Mouse (Mus musculus): ENCODE results near the gene Traf4.
A peak's percentile ranks its signal among the peaks of the same experiment; 100 is the strongest.

Traf4 gene

DNA sequence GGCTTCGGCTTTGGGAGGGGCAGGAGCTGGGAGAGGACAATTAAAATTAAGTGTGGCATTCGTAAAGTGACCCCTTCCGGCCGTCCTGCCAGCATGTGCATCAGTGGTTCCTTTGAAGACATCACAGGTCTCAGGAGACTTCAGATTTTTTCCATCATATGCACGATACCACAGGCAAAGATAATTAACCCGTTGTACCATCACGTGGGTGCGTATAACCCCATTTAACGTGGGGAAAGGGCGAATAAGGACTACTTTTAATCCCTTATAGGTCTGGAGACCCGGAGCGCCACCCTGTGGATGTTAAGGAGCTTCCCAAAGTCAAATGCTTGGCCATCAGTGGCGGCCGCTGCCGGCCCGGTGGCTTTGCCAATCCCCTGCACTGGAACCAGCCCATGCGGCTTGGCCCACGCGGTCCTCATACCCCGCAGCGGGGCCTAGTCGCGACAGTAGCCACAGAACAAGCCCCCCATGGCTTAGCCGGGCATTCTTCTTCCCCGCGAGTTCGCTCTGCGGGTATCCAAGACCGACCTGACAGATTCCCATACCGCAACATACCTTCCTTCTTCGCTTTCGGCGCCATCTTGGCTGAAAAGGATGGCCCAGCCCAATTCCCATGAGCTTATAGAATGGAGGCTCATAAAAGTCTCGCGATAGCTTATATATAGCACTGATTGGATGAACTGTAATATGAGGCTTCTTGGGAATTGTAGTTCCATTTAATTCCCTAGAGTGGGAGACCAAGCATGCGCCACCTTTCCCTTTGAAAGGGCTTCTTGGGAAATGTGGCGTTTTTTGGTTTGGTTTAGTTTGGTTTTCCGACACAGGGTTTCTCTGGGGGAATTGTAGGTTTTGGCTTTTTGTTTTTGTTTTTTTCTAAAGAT is 17.8 kb upstream of the Traf4 start, which contains the start of gene Rpl23a:
Gene Rpl23a (minus strand): TSS at position 624 of the 884 bp plus-strand sequence.
- DNase-seq (ENCODE audit: low spot score): peak; percentile 95

DNA sequence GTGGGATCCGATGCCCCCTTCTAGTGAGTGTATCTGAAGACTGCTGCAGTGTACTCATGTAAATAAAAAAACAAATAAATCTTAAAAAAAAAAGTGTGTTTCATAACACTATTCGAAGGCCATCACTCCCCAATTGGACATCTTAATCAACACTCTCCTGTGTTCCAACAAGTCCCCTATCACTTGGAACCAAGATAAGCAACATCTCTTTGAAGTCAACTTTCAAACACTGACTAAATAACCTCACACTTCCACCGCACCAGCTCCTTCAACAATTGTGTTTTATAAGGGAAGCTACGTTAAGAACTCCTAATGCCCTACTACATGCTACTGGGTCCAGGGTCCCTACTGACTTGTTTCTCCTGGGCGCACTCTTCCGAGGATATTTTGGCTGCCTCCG is 17.1 kb upstream of the Traf4 start:
- DNase-seq (ENCODE audit: low spot score): no peak

DNA sequence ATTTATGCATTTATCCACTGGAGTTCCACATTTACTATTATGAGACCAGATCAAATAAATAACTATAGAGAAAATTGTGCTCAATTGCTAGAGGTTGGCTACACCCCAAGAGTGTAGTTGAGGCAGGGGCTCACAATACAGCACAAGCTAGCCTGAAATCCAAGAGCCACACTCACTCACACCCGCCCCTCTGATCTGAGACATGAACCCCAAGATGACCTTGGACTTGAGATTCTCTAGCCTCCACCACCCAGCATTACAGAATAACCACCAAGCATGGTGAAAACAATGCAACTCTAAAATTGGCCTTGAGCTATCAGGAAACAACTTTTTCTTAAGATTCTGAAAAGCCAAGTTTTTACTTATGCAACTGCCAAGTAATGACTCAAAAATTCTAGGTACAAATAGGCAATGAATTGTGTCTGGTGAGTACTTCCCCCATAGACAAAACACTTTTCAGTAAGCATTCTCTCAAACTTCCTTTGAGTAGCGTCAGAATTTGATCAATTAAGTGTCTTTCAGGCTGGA is 16.5 kb upstream of the Traf4 start:
- no peak for DNase-seq (ENCODE audit: low spot score)

DNA sequence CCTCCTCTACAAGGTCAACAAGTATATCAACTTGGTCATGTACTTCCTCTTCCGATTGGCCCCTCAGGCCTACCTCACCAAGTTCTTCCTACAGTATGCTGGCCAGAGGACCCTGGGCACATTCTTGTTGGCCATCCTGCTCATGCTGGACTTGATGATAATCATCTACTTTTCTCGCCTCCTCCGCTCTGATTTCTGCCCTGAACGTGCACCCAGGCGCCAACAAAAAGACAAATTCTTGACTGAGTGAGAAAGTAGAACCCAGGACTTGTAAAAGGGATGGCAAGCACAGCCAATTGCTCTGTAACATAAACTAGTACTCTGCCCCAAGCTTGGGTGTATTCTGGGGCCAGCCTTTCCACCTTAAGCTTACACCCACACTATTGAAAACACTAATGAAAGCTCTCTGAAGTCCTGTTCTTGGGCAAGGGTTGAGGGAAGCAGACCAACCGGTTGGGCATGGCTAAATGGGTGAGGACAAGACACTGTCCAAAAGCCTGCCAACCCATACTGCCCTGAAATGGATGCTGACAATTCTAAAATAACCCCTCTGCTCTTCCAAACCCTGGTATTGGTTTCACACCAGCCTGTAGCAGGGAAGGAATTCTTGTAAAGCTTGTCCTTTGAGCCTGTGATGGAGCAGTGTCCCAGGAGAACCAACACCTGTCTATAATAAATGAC is 14.8 kb upstream of the Traf4 start:
- DNase-seq (ENCODE audit: low spot score): no peak

DNA sequence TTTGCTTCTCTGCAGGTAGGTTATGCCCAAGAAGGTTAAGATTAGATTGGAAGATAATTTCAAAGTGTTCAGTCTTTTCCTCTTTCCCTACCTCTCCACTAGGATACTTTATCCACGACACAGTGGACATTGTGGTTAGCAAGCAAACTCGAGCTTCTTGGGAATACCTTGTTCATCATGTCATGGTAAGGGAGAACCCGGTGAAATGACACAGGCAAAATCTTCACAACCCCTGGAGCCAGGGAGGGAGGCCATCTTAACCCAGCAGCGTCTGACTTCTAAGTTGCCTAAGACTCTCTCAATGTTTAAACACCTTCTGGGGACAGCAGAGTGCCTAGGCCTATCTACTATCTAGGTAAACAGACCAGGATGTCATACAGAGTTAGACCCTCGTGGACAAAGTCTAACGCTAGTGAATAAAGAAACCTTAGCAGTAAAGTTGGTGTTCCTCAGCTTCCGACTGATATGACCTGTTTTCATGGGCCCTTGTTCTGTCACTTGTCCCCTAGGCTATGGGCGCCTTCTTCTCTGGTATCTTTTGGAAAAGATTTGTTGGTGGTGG is 14.1 kb upstream of the Traf4 start:
- peak; percentile 43 for DNase-seq (ENCODE audit: low spot score)

DNA sequence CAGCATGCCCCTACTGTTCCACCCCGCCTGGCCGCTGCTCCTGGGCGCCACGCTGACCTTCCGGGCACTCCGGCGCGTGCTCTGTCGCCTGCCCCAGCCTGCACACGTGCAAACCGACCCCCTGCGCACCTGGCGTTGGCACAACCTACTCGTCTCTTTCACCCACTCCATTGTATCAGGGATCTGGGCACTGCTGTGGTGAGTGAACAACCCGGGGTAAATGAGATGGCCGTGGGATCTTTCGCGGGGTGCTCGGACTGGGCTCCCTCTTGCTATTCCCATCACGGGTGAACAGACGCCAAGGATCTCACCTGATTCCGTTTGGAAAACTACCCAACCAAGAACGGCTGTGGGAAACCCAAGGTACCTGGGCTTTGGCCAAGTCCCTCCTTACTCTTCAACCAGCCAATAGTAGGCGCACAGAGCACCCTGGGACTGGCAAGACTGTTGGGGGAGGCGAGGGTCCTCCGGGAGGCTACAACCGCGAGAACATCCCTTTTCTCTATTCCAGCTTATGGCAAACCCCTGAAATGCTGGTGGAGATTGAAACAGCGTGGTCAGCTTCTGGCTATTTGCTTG is 13.6 kb upstream of the Traf4 start:
- DNase-seq (ENCODE audit: low spot score): peak; percentile 72

DNA sequence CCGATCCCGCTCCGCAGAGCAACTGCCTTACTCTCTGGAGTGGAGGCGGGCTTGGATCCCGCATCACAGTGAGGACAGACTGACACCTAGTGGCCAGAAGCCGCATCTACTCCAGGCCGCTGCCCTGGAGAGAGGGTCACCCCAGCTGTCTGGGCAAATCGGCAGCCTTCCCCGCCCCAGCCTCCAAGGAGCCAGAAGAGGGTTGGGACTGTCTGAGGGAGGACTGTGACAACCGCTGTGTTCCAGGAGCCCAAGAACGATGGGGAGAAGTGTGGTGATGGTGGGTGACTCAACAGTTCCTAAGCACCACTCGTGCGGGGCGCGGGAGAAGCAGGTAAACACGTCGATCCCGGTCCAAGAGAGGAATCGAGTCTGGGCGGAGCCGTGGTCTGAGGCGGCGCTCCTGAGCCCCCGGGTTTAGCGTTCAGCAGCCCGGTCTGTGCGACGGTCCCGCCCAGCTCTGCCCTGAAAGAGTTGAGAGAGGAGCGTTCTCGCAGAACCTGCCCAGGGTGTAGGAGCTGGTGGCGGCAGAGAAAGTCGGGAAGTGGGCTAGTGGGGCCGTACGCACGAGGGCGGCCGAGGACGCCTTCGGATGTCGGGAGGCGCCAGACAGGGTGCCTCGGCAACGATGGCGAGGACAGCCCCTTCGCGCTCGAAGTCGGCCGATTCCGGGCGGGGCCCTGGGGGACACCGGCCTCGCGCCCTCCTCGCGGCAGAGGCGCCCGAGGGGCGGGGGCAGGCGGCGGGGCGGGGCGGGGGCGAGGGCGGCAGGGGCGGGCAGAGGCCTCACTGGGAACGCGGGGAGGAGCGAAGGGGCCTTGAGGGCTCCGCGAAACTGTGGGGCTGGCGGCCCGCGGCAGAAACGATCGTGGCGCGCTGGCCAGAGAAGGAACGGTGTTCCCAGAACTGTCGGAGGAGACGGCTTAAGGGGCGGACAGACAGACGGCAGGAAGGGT is 12.8 kb upstream of the Traf4 start:
- DNase-seq (ENCODE audit: low spot score): peak; percentile 98

DNA sequence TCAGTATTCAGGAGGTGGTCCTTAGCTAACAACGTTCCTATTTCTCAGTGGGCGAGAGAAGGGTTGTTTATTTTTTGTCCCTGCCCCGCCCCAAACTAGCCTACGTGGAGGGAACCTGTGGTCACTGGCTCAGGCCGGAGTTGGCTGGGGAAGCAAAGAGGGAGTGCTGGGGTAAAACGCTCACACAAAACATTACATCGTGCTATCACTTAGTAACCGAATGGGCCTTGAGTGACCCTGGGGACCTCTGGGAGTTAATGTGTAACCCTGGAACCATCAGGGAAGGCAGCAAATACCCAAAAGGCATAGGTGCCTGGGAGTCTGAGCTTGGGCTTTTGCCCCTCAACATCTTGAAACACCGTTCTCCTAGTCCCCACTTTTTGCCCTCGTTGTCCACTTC is 12.0 kb upstream of the Traf4 start:
- DNase-seq (ENCODE audit: low spot score): peak; percentile 59

DNA sequence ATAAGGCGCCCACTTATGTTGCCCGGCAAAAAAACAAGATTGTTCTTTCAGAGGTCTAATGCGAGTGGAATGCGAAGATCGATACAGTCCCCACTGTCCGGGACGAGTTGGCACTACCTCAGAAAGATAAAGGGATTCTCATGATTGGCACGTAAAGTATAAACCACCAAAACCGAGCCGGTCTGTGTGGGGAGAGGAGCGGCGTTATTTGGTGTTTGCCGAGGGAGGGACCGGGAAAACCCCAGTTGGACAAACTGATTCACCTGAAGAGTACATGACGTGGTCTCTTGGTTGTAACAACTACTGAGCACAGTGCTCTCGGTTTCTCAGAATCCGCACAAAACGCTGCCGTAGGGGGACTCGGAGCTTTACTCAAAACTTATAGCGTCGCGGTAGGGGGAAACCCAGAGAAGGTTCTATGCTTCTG is 11.5 kb upstream of the Traf4 start:
- no peak for DNase-seq (ENCODE audit: low spot score)

DNA sequence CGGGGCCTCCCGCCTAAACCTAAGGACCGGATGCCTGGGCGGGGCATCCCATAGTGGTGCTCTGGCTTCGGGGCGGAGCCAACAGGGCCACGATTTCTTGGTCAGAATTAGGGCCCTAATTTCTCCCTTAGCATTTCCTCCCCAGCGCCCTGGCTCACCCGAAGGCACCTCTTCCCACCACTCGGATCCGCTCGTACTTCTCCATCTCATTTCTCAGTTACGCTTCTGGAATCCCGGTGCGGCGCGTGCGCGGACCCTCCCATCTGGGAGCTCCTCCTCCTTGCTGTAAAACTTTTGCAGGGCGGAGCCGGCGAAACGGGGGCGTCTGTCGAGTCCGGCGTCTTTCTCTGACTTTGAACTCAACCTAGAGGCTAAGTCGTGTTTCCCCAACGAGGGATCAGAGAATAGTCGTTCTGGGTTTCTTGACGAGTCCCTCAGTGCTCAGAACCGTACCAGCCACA is 11.0 kb upstream of the Traf4 start, which contains the start of the genes Nek8 and Tlcd1:
Gene Nek8 (minus strand): TSS at position 274 of the 461 bp plus-strand sequence.
Gene Tlcd1 (plus strand): TSS at position 310 of the 461 bp plus-strand sequence.
- DNase-seq (ENCODE audit: low spot score): peak; percentile 95

DNA sequence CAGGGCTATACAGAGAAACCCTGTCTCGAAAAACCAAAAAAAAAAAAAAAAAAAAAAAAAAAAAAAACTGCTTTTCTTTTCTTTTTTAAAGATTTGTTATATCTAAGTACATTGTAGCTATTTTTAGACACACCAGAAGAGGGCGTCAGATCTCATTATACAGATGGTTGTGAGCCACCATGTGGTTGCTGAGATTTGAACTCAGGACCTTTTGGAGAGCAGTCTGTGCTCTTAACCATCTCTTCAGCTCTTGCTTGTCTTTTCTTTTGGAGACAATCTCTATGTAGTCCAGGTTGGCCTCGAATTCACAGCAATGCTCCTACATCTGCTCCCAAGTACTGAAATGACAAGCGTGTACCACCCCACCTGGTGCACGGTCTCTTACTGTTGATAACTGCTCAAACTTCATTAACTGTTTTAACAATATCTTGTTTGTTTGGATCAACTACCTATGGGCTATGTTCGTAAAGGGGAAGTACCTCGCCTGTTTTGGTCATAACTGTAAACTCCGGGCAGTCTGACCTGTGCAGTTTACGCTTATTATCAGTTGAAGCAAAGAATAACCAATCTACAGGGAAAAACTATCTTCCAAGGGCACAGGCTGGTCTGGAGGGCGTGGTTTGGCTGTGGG is 10.5 kb upstream of the Traf4 start:
- no peak for DNase-seq (ENCODE audit: low spot score)

DNA sequence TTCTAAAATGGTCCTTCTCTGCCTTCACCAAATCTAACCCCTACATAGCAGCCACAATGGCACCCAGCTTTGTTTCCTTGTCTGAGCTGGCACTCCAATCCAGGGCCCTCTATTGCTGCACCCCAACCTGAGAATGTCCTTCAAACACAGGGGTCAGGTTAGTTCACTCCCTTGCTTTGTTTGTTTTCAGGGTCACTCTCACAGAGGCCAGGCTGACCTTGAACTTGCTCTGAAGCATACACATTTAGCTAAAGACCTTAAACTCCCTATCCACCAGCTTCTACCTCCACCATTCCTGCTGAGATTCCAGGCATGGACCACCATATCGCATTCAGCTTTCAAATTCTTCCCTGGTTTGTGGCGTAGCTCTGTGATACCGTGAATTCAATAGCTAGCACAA is 9.1 kb upstream of the Traf4 start:
- DNase-seq (ENCODE audit: low spot score): no peak

DNA sequence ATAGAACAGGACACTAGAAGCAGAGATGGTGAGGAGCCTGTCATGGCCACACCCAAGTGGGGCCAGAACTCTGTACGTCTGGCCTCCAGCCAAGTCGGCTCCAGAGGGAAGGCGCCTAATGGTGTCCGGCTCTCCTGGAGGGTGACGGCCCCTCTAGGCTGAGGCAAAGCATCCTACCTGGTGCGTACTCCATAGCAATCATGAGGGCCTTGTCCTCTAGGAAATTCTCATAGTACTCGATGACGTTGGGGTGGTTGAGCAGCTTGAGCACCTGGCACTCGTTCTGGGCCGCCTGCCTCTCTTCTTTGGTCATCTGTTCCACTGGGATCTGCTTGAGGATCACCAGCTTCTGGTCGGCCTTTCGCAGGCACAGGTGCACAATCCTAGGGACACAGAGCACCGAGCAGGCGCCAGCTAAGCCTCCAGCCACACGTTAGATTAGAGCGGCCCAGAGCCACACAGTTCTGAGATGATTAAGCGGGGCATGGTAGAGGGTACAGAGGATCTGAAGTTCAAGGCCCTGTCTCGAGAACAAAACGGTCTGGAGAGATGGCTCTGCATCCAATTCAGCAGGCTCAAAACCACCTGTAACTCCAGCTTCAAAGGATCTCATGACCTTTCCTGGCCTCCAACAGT is 7.5 kb upstream of the Traf4 start:
- DNase-seq (ENCODE audit: low spot score): no peak

DNA sequence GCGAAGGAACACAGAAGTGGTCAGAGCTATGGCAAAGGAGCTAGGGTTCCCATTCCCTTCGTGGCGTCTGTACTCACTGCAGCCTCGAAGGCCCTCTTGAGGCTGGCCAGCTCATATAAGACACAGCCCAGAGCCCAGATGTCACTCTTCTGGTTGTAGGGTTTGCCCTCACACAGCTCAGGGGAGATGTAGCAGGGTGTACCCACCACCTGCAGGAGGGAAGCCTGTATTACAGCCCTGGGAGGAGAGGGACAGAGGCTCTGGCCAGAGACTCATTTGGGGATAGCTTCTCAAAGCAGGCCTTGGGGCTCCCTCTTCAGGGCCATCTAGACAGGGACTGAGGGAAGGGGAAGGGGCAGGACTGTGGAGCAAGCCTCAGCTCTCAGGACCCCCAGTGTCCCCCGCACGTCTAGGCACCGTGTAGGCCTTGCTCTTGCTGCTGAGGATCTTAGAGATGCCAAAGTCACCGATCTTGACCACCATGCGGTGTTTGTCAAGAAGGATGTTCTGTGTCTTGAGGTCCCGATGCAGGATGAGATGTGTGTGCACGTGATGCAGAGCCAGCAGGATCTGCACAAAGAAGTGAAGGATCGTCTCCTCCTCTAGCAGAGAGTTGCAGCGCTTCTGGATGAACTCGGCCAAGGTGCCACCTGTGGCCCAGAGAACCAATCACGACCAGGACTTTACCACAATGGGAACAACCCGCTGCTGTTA is 6.8 kb upstream of the Traf4 start:
- DNase-seq (ENCODE audit: low spot score): no peak

DNA sequence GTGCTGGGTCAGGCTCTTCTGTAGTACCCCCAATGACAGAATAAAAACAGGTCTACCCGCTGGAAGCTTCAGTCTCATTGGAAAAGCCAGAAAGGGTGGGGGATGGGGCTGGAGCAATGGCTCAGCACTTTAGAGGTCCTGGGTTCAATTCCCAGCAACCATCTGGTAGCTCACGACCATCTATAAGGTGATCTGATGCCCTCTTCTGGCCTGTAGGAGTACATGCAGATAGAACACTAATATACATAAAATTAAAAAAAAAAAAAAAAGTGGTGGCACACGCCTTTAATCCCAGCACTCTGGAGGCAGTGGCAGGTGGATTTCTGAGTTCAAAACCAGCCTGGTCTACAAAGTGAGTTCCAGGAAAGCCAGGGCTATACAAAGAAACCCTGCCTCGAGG is 5.9 kb upstream of the Traf4 start:
- no peak for DNase-seq (ENCODE audit: low spot score)

DNA sequence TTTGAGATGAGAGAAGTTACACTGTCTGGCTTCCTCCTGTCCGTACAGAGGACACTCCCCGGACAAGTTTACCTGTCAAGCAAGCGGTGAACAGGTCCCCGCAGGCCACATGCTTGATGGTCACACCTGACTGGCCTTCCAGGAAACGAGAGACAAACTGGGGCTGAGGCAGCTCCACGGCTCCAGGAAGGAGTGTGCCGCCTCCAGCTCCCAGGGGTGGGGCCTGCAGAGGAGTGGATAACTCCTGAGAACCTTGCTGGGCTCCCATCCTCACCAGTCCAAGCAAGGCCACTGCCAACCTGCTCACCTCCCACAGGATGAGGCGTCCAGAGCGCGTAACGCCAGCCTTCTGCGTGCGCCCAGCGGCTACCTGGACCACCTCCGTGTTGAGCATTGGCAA is 4.9 kb upstream of the Traf4 start:
- no peak for DNase-seq (ENCODE audit: low spot score)

DNA sequence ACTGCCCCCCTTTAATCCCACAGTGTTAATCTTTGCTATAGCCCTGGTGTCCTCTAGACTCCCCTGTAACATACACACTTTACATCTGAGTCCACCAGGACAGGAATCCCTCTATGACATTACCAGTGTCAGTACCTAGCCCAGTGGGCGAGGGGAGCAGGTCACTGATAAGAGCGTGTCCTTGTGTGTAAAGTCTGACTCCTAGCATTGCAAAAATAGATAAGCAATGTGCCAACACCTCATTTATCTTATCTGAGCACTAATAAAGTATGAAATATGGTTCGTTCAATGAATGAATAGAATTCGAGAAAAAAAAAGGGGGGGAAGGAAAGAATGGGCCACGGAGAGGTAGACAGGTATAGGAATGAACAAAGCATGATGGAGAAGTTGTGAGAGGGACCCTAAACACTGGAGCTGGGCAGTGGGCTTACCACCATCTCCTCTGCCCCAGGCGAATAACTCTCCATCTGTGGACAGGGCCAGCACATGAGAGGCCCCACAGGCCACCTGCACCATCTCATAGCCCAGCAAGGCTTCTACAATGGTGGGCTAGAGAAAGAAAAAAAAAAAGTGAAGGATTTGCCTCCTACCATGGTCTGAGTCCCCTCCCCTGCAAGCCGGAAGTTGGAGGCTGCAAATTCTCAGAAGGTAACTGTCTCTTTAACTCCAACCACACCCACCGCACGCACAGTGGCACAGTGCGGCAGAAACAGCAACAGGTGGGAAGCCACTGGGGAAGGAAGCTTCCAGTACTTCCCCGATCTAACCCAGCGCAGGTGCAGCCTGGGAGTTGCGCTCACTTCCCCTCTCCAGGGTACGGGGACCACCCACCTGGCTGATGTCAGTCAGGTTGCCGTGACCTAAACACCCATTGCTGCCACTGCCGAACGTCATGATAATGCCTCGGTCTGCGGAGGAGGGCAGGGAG is 3.4 kb upstream of the Traf4 start:
- DNase-seq (ENCODE audit: low spot score): no peak

Data from embryo, embryonic 10 days (tissue).